Mouse (Mus musculus) hindbrain, embryonic 11.5 days (tissue): ENCODE measurements around the gene Shld1. TPM values are rescaled to one million over a fixed set of nuclear protein-coding genes. Genes with fewer than 3 reads are reported as not detected.

Experiments used
- ATAC-seq: fragments of 200-750 bp; cut with Nextera tagmentation; 2 replicates; pipeline ENCODE4 v1.8.0; 2017; ENCODE audit warnings: mild to moderate bottlenecking, moderate TSS enrichment, moderate library complexity; ENCODE audit not compliant: low FRiP score
- DNase-seq: peaks from one replicate; pipeline ENCODE4 v3.0.0-alpha.2; 2015; ENCODE audit warnings: low spot score
- H3K27ac ChIP-seq: fragments of 300-500 bp; sonication (generic); 2 replicates; pipeline ENCODE4 v1.5.1; 2014; ENCODE audit warnings: mild to moderate bottlenecking, low read depth, low read length
- H3K27me3 ChIP-seq: fragments of 300-500 bp; sonication (generic); 2 replicates; pipeline ENCODE4 v1.6.1; 2014; ENCODE audit warnings: mild to moderate bottlenecking, low read length, moderate library complexity, mixed read lengths; ENCODE audit not compliant: control insufficient read depth, insufficient read depth
- H3K36me3 ChIP-seq: fragments of 300-500 bp; sonication (generic); 2 replicates; pipeline ENCODE4 v1.6.1; 2014; ENCODE audit warnings: mild to moderate bottlenecking, low read length, moderate library complexity, mixed read lengths; ENCODE audit not compliant: control insufficient read depth, insufficient read depth
- H3K4me1 ChIP-seq: fragments of 300-500 bp; sonication (generic); replicated peaks from 2 replicates; pipeline ENCODE4 v1.6.1; 2014; ENCODE audit warnings: low read length, mixed read lengths; ENCODE audit not compliant: control insufficient read depth, insufficient read depth
- H3K4me2 ChIP-seq: fragments of 300-500 bp; sonication (generic); replicated peaks from 2 replicates; pipeline ENCODE4 v1.6.1; 2014; ENCODE audit warnings: mild to moderate bottlenecking, low read depth, low read length
- H3K4me3 ChIP-seq: fragments of 300-500 bp; sonication (generic); 2 replicates; pipeline ENCODE4 v1.5.1; 2014; ENCODE audit warnings: low read depth, low read length
- H3K9ac ChIP-seq: fragments of 300-500 bp; sonication (generic); 2 replicates; pipeline ENCODE4 v1.6.1; 2014; ENCODE audit warnings: low read depth, low read length
- H3K9me3 ChIP-seq: fragments of 300-500 bp; sonication (generic); 2 replicates; pipeline ENCODE4 v1.6.1; 2016; ENCODE audit warnings: low read length; ENCODE audit not compliant: control insufficient read depth
- WGBS: fragments of 180-500 bp; shearing (Covaris S2); extraction: QIAGEN DNeasy Blood & Tissue Kit; methylation state at CpG from one replicate; pipeline ENCODE4 v1.1.7; 2014; 5-methylcytosine and 5-hydroxymethylcytosine counted together
- polyA plus RNA-seq: library from polyadenylated mRNA; unstranded; fragments of >200 nt; fragmentation: Nextera tagmentation; extraction: Ambion mirVana; gene quantifications from 2 replicates; pipeline ENCODE4 v1.2.1, GENCODE M21; 2014

Shld1 gene
- polyA plus RNA-seq, result 18.0 and 20.0 TPM in 2 replicates

DNA sequence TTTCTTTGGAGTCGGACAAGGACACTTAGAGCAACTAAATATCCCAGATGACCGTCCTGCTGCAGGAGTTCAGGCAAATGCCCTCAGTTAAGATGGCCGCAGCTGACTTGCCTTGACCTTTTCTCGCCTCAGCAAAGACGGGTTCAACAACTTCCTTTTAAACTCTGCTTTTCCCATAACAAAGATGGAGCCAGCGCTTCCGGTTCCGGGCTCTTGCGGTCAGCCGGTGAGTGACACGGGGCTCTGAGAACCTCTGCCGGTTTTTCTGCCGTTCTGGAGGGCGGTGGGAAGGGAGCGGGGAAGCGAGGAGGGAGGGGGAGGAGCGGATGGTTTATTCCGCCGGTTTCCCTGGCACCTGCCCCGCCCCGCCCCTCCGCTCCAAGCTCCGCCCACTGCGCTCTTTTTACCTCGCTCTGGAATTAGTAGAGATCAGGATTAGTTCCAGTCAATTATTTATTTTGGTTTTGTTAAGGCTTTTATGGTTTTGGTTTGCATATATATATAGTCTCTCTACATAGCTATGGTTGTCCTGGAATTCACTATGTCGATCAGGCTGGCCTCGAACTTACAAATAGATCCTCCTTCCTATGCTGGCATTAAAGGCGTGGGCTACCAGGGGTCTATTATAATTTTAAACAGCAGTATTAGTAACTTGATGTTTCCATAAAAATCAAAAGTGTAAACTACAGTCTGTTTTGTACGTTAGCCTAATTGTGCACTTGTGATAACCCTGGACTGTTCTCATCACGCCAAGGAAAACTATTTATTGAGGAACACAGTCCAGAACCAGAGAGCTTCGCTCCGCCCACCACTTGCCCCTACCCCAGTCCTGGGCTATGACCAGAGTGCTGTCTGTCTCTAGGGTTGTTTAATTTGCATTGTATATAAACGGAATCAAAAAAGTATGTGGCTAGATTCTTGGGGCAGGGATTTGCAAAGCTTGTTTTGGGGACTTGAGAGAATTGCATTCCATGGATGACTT lies at the start of gene Shld1:
Gene Shld1 (plus strand): TSS at position 176 of the 982 bp plus-strand sequence.
- 11% methylated on average over 33 of the region's 33 CpGs for whole genome bisulfite sequencing
- peak; percentile 95 for ATAC-seq

GRCm38 (mm10) chr2:132638306-132638705 lies 48.4 kb upstream of the Shld1 start:
- no peaks in the 10 kb centered on the region for H3K27me3 ChIP-seq
- DNase-seq, result no peak
- H3K27ac ChIP-seq, result no peak overlapping the region
- no peak for ATAC-seq
- no peaks in the 10 kb centered on the region for H3K36me3 ChIP-seq
- WGBS, result 90% methylated on average over 6 of the region's 6 CpGs
- no peak overlapping the region for H3K9ac ChIP-seq
- no peak overlapping the region for H3K4me3 ChIP-seq
- H3K4me2 ChIP-seq, result no peak overlapping the region
- no peaks in the 10 kb centered on the region for H3K9me3 ChIP-seq
- no peaks in the 10 kb centered on the region for H3K4me1 ChIP-seq

More for the DNA sequence above, at the start of gene Shld1:
- Histone ChIP-seq H3K27me3 (no peaks in the 10 kb centered on the region), H3K36me3 (no peaks in the 10 kb centered on the region), H3K9me3 (no peaks in the 10 kb centered on the region), H3K4me2 (peak within 1 kb of the TSS; percentile 39), H3K4me3 (peak within 1 kb of the TSS; percentile 46), H3K27ac (peak within 1 kb of the TSS; percentile 71; the same call in 1 of the 2 replicates), H3K9ac (peak within 1 kb of the TSS; percentile 55), H3K4me1 (no peaks in the 10 kb centered on the region)
- peak; percentile 90 for DNase-seq

DNA sequence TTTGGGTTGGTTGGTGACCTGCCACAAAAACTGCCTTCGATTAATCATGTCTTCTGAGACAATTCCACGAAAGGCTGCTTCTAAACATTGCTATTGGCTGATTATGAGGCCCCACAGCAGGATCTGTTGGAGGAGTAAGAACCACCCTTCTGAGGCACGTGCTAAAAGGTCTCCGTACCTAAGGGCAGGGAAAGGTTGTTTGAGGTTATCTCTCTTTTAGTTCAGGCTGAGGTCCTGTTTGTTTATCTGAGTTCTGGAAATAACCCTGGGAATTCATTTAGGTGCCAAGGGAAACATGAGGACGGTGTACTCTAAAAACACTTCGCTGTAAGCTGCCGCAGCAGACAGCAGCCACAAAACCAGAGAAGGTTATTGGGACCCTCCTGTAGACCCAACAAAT lies 47.4 kb upstream of the Shld1 start:
- Histone ChIP-seq H3K4me3 (no peak overlapping the region), H3K4me2 (no peak overlapping the region), H3K9ac (no peak overlapping the region), H3K27ac (no peak overlapping the region), H3K36me3 (no peaks in the 10 kb centered on the region), H3K9me3 (no peaks in the 10 kb centered on the region), H3K4me1 (no peaks in the 10 kb centered on the region), H3K27me3 (no peaks in the 10 kb centered on the region)
- DNase-seq (no peak), ATAC-seq (no peak)
- 84% methylated on average over 7 of the region's 7 CpGs for WGBS

DNA sequence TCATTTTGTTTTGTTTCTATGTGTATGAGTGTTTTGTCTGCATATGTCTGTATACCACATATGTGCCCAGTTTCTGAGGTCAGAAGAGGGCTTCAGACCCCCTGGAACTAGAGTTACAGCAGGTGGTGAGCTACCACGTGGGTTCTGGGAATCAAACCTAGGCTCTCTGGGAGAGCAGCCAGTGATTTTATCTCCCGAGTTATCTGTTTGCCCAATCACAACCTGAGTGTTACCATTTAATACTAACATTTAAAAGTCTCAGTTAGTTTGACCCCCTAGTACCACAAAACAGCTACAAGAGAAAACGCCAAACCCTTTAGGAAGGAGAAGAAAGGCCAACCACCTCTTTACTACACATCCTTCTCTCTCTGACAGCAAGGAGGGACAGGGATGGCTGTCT lies 45.5 kb upstream of the Shld1 start:
- Histone ChIP-seq H3K9ac (no peak overlapping the region), H3K36me3 (no peaks in the 10 kb centered on the region), H3K4me3 (no peak overlapping the region), H3K27ac (no peak overlapping the region), H3K4me2 (no peak overlapping the region), H3K27me3 (no peaks in the 10 kb centered on the region), H3K9me3 (no peaks in the 10 kb centered on the region), H3K4me1 (no peaks in the 10 kb centered on the region)
- 70% methylated on average over 3 of the region's 3 CpGs for WGBS
- DNase-seq (no peak), ATAC-seq (no peak)

- Histone ChIP-seq H3K36me3 (no peaks in the 10 kb centered on the region), H3K27me3 (no peaks in the 10 kb centered on the region), H3K27ac (no peak overlapping the region), H3K4me3 (no peak overlapping the region), H3K4me2 (no peak overlapping the region), H3K9ac (no peak overlapping the region), H3K9me3 (no peaks in the 10 kb centered on the region), H3K4me1 (no peaks in the 10 kb centered on the region)
- ATAC-seq, result no peak
- DNase-seq, result no peak
- WGBS, result 86% methylated on average over 4 of the region's 4 CpGs
These were observed 43.6 kb upstream of the Shld1 start for GRCm38 (mm10) chr2:132643161-132643560.

DNA sequence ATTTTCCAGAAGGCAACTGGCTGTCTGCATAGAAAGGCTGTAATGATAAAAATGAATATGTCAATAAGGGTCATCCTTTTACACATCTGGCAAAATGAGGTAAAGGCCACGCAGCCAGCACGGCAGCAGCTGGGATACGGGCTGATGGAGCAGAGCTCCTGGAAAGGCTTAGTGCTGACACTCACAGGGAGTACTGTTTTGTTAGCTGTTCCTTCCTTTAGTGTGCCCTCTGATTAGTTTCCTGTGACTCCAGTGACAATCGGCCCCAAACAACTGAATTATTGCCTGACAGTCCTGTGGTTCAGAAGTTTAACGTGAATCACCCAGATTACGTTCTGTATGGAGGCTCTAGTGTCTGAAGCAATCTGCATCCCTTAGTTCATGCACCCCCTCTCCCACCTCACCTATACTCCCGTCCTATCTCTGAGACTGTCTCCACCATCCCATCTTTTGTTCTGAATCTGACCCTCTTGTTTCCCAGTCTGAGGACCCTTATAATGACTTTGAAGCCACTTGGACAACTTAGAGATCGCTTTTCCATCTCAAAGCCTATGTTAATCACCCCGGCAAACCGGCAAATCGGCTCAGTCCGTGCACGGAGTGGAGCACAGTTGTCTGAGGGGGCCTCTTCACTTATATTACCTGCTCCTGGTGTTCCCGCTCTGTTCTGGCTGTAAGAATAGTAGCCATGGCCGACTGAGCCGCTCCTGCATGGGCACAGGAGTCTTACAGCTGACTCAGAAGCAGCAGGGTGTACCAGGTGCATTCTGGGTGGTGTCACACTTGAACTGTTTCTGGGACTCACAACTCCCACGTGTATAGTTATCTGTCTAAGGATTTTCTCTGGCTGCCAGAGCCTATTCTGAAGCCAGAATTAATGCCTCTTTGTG lies 39.6 kb upstream of the Shld1 start:
- DNase-seq, result no peak
- Histone ChIP-seq H3K4me2 (no peak overlapping the region), H3K27me3 (no peaks in the 10 kb centered on the region), H3K36me3 (no peaks in the 10 kb centered on the region), H3K9ac (no peak overlapping the region), H3K4me3 (no peak overlapping the region), H3K9me3 (no peaks in the 10 kb centered on the region), H3K27ac (no peak overlapping the region), H3K4me1 (no peaks in the 10 kb centered on the region)
- ATAC-seq, result no peak
- WGBS, result 62% methylated on average over 17 of the region's 17 CpGs

DNA sequence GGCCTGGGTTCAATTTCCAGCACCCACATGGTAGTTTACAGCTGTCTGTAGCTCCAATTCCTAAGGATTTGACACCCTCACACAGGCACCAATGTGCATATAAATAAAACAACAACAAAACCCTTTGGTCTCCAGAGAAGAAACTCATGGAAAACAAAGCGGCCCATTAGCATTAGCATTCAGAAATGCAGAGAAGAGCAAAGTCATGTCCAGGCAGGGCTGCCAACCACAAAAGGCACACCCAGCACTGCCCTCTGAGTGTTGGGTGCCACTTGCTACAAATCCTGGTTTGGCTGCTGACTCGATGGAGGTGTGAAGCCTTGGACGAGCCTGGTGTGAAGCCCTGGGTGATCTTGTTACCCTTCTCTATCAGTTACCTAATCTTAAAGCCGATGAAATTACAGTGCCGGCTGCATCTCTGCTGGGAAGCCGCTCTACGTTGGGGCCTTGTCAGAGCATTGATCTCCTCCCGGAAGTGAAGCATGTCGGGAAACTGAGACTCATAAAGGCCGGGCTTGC lies 37.3 kb upstream of the Shld1 start:
- no peak overlapping the region for H3K4me2 ChIP-seq
- H3K27me3 ChIP-seq, result no peaks in the 10 kb centered on the region
- no peak overlapping the region for H3K9ac ChIP-seq
- DNase-seq (no peak), ATAC-seq (no peak)
- no peaks in the 10 kb centered on the region for H3K4me1 ChIP-seq
- WGBS, result 88% methylated on average over 10 of the region's 10 CpGs
- no peak overlapping the region for H3K27ac ChIP-seq
- H3K9me3 ChIP-seq, result no peaks in the 10 kb centered on the region
- no peak overlapping the region for H3K4me3 ChIP-seq
- no peaks in the 10 kb centered on the region for H3K36me3 ChIP-seq

DNA sequence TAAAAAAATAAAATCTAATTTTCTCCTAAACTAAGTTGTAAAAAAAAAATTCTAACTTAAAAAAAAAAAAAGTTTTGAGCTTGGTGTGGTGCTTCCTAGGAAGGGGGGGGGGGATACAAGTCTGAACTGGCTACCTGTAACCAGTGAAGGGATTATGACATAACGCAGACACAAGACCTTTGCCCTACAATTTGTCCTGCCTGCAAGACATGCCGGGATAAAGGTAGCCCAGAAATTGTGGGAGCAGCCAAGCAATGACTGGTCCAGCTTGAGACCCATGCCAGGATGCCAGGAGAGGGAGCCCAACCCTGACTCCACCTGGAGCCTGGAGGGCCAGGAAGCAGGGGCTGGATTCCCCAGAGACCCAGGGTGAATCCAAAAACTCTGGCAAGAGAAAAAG lies 36.2 kb upstream of the Shld1 start:
- Histone ChIP-seq H3K9ac (no peak overlapping the region), H3K4me2 (no peak overlapping the region), H3K4me1 (no peaks in the 10 kb centered on the region), H3K4me3 (no peak overlapping the region), H3K36me3 (no peaks in the 10 kb centered on the region), H3K27ac (no peak overlapping the region), H3K27me3 (no peaks in the 10 kb centered on the region), H3K9me3 (no peaks in the 10 kb centered on the region)
- ATAC-seq (no peak), DNase-seq (no peak)
- 94% methylated on average over 2 of the region's 2 CpGs for WGBS
